Mouse (Mus musculus): ENCODE data around the gene Lbh.

Gene Lbh

GRCm38 (mm10) chr17:72973041-72973440 is 54.9 kb downstream of the Lbh start:
- no peak for DNase-seq (ENCODE audit: low spot score in 2 of 2)

DNA sequence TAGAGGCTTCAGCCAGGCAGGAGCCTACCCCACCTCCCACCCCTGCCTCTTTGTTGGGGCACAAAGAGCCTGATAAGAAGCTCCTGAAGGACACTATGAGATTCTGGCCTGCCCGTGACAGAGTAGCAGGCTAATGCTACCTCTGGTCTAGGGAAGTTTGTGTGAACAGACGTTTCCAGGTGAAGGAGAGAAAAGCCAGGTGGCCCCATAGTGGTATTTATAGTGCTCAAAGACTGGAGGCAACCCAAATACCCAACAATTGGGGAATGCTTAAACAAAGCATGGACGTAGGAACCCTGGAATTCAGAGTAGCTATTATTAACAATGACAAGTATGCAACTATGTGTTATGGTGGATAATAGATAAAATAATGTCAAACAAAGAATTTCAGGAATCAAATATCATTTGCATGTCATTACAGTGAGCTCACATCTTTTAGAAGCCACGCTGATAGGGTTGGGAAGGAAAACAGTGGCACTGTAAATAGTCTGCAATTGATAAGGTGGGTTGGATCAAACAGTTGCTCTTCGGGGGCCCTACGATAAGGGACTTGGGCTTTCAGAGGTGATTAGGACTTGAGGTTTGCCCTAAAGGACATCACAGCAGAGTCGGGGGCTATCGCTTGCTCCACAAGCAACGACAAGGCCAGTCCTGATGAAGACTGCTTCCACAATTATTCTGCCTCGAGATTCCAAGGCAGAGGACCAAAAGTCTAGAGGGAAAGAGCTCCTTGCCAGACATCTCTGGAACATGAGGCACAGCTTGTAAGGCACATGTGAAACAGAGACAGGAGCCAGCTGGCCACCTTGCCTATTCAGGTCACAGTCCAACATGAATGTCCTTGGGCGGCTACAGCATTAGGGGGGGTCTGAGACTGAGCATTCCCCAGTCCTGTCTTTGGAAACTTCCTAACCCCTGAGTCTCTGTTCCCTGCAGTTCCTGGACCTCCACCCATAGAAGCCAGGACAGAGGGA is 58.4 kb downstream of the Lbh start:
- DNase-seq (ENCODE audit: low spot score in 2 of 2): no peak

DNA sequence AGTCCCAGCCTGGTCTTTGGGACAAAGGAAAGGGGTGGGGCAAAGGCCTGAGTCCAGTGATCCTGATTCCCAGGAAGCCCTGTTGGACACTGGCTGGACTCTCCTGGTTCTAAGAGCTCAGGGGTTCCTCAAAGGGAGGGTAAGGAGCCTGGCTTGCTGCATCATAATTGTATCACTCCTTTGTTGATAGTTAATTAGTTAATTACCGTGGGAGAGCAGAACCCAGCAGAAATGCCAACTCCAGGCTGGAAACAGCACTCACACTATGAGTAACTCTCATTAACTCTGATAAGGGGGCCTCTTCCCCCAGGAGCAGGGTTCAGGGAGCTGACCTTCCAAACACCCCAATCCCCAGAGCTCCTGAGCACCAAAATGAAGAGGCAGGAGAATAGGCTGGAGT is 59.5 kb downstream of the Lbh start:
- no peak for DNase-seq (ENCODE audit: low spot score in 2 of 2)

- no peak for DNase-seq (ENCODE audit: low spot score in 2 of 2)
Observed at GRCm38 (mm10) chr17:72982156-72982555, 64.1 kb downstream of the Lbh start.

DNA sequence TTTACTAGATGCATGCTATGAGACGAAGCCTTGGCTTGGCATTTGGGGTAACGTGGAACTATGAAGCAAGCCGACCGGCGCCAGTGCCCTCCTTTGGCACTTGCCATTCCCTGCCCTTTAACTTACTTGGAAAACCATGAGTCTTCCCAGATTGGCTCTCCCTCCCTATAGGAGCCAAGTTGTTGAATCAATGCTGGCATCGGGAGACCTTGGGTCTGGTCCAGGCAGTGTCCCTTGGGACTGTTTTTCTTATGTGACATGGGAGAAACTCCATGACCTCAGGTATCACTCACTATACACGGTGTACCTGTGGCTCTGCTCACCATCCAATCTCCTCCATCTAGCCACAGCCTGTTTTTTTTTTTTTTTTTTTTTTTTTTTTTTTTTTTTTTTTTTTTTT is 65.4 kb downstream of the Lbh start:
- DNase-seq (ENCODE audit: low spot score in 2 of 2): no peak

DNA sequence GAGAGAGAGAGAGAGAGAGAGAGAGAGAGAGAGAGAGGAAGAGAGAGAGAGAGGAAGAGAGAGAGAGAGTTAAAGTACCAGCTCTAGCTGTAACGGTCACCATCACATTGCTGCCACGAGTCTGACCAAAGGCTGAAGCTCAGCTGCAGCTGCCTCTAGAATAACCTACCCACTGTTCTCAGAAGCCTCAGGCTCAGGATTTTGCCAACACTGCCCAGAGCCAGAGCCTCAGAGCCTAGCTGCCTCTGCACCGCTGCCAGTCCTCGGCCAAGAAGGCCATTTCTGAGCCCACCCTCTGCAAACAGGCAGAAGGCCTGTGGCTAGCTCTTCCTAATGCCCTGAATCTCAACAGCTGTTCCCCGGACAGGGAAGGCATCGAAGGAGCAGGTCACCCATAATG is 70.9 kb downstream of the Lbh start:
- no peak for DNase-seq (ENCODE audit: low spot score in 2 of 2)

All from natural killer cell, adult 2 months (primary cell).